Mouse (Mus musculus) hindbrain, embryonic 10.5 days (tissue): ENCODE results near the gene Zbtb41. TPM values are rescaled to one million over a fixed set of nuclear protein-coding genes. Genes with fewer than 3 reads are reported as not detected.

ENCODE experiments used
- DNase-seq: peaks from one replicate; pipeline ENCODE4 v3.0.0-alpha.2; 2017; ENCODE audit warnings: low spot score
- H3K27ac ChIP-seq: fragments of 300-500 bp; sonication (generic); 2 replicates; pipeline ENCODE4 v1.5.1; 2016; ENCODE audit warnings: mild to moderate bottlenecking, moderate library complexity
- H3K27me3 ChIP-seq: fragments of 300-500 bp; sonication (generic); 2 replicates; pipeline ENCODE4 v1.6.1; 2016; ENCODE audit warnings: mild to moderate bottlenecking; ENCODE audit not compliant: poor library complexity, insufficient read depth, severe bottlenecking
- H3K36me3 ChIP-seq: fragments of 300-500 bp; sonication (generic); 2 replicates; pipeline ENCODE4 v1.6.1; 2016; ENCODE audit warnings: mild to moderate bottlenecking, moderate library complexity
- H3K4me1 ChIP-seq: fragments of 300-500 bp; sonication (generic); replicated peaks from 2 replicates; pipeline ENCODE4 v1.6.1; 2016; ENCODE audit warnings: mild to moderate bottlenecking
- H3K4me3 ChIP-seq: fragments of 300-500 bp; sonication (generic); 2 replicates; pipeline ENCODE4 v1.5.1; 2016; ENCODE audit warnings: mild to moderate bottlenecking, moderate library complexity
- H3K9me3 ChIP-seq: fragments of 300-500 bp; sonication (generic); 2 replicates; pipeline ENCODE4 v1.6.1; 2016; ENCODE audit warnings: mild to moderate bottlenecking, moderate library complexity
- WGBS: fragments of 180-500 bp; shearing (Covaris S2); methylation state at CpG from one replicate; pipeline ENCODE4 v1.1.7; 2016; 5-methylcytosine and 5-hydroxymethylcytosine counted together
- polyA plus RNA-seq: library from polyadenylated mRNA; unstranded; fragments of >200 nt; fragmentation: Nextera tagmentation; extraction: Ambion mirVana; gene quantifications from 2 replicates; pipeline ENCODE4 v1.2.1, GENCODE M21; 2016

Zbtb41 gene
- polyA plus RNA-seq, 1 experiment from 2014 or later = 9.0 TPM

- DNase-seq = no peak
- no peaks in the 10 kb centered on the region for H3K4me1 ChIP-seq
- H3K27me3 ChIP-seq = no peaks in the 10 kb centered on the region
- 97% methylated on average over 2 of the region's 2 CpGs for WGBS
- no peak overlapping the region for H3K27ac ChIP-seq
- no peaks in the 10 kb centered on the region for H3K9me3 ChIP-seq
- peaks cover 56% of the 10 kb centered on the region for H3K36me3 ChIP-seq
- H3K4me3 ChIP-seq = no peak overlapping the region
Measured at GRCm38 (mm10) chr1:139495408-139495807, 73.3 kb downstream of the Zbtb41 start.

- Histone ChIP-seq H3K4me1 (no peaks in the 10 kb centered on the region), H3K4me3 (no peak overlapping the region), H3K36me3 (peaks cover 48% of the 10 kb centered on the region), H3K27me3 (no peaks in the 10 kb centered on the region), H3K9me3 (no peaks in the 10 kb centered on the region), H3K27ac (no peak overlapping the region)
- DNase-seq = no peak
- whole genome bisulfite sequencing = 91% methylated on average over 3 of the region's 3 CpGs
Measured at GRCm38 (mm10) chr1:139496212-139496611, 74.1 kb downstream of the Zbtb41 start.

- Histone ChIP-seq H3K9me3 (no peaks in the 10 kb centered on the region), H3K27ac (no peak overlapping the region), H3K36me3 (peaks cover 12% of the 10 kb centered on the region), H3K4me1 (no peaks in the 10 kb centered on the region), H3K27me3 (no peaks in the 10 kb centered on the region), H3K4me3 (no peak overlapping the region)
- no peak for DNase-seq
Measured at GRCm38 (mm10) chr1:139499751-139500150, 77.7 kb downstream of the Zbtb41 start.

- no peaks in the 10 kb centered on the region for H3K9me3 ChIP-seq
- H3K27ac ChIP-seq = no peak within 1 kb of the TSS
- WGBS = 91% methylated on average over 3 of the region's 3 CpGs
- H3K4me1 ChIP-seq = no peaks in the 10 kb centered on the region
- H3K4me3 ChIP-seq = no peak within 1 kb of the TSS
- H3K27me3 ChIP-seq = no peaks in the 10 kb centered on the region
- peaks cover under 1% of the 10 kb centered on the region; the same call in 1 of the 2 replicates for H3K36me3 ChIP-seq
- DNase-seq = no peak
Measured at GRCm38 (mm10) chr1:139501258-139501752, 79.2 kb downstream of the Zbtb41 start, which contains the start of gene F13b. F13b (plus strand) TSS chr1:139501702.

Other genes with a start within 250 kb of the Zbtb41 start
- gene Crb1, start 45.2 kb upstream of the Zbtb41 start, polyA plus RNA-seq = 1.3 and 1.7 TPM in 2 replicates
- 16.5 and 22.1 TPM in 2 replicates for gene Aspm, start 32.5 kb downstream of the Zbtb41 start, polyA plus RNA-seq
- not detected in 2 replicates for gene F13b, start 79.4 kb downstream of the Zbtb41 start, polyA plus RNA-seq
- gene Cfhr1, start 138.0 kb downstream of the Zbtb41 start, polyA plus RNA-seq = not detected in 2 replicates